Mouse (Mus musculus): ENCODE data around the gene Mgam. TPM values are rescaled to one million over a fixed set of nuclear protein-coding genes. Genes with fewer than 3 reads are reported as not detected.
"Not testable (repeated sequence)": the region's sequence is repeated elsewhere in the genome, so short reads cannot be mapped to it uniquely, and the experiment has no call there.

The Mgam gene
- polyA plus RNA-seq, 1 experiment from 2014 or later, result 0.17 TPM

- Histone ChIP-seq H3K9me3 (replicated peaks; ENCODE audit: control insufficient read depth, low read length) (no peaks in the 10 kb centered on the region), H3K9ac (ENCODE audit: low read length) (no peak overlapping the region), H3K4me1 (ENCODE audit: control insufficient read depth, insufficient read depth, low read length) (no peaks in the 10 kb centered on the region), H3K36me3 (ENCODE audit: control insufficient read depth, insufficient read depth, low read length) (no peaks in the 10 kb centered on the region), H3K27me3 (replicated peaks; ENCODE audit: control insufficient read depth, insufficient read depth, low read length) (no peaks in the 10 kb centered on the region), H3K4me2 (ENCODE audit: low read length) (no peak overlapping the region), H3K27ac (ENCODE audit: low read depth, low read length) (no peak overlapping the region), H3K4me3 (ENCODE audit: low read depth, low read length) (no peak overlapping the region)
- 10% methylated on average over 5 of the region's 5 CpGs for WGBS
- DNase-seq (ENCODE audit: low spot score), result peak; percentile 92
- ATAC-seq, result peak; percentile 85
These were observed 60.5 kb downstream of the Mgam start for GRCm38 (mm10) chr6:40689180-40689579.

GRCm38 (mm10) chr6:40692007-40692406, 63.4 kb downstream of the Mgam start:
- WGBS, result 66% methylated on average over 4 of the region's 4 CpGs
- H3K9ac ChIP-seq (ENCODE audit: low read length); H3K27ac ChIP-seq (ENCODE audit: low read depth, low read length); H3K4me2 ChIP-seq (ENCODE audit: low read length); DNase-seq (ENCODE audit: low spot score); H3K27me3 ChIP-seq (replicated peaks; ENCODE audit: control insufficient read depth, insufficient read depth, low read length); H3K4me1 ChIP-seq (ENCODE audit: control insufficient read depth, insufficient read depth, low read length); ATAC-seq; H3K4me3 ChIP-seq (ENCODE audit: low read depth, low read length); H3K36me3 ChIP-seq (ENCODE audit: control insufficient read depth, insufficient read depth, low read length); H3K9me3 ChIP-seq (replicated peaks; ENCODE audit: control insufficient read depth, low read length): not testable (repeated sequence)

- H3K27me3 ChIP-seq (replicated peaks; ENCODE audit: control insufficient read depth, insufficient read depth, low read length); H3K27ac ChIP-seq (ENCODE audit: low read depth, low read length); H3K4me1 ChIP-seq (ENCODE audit: control insufficient read depth, insufficient read depth, low read length); H3K4me2 ChIP-seq (ENCODE audit: low read length); H3K36me3 ChIP-seq (ENCODE audit: control insufficient read depth, insufficient read depth, low read length); DNase-seq (ENCODE audit: low spot score); H3K9ac ChIP-seq (ENCODE audit: low read length); ATAC-seq; H3K4me3 ChIP-seq (ENCODE audit: low read depth, low read length); H3K9me3 ChIP-seq (replicated peaks; ENCODE audit: control insufficient read depth, low read length): not testable (repeated sequence)
- WGBS, result 87% methylated on average over 5 of the region's 5 CpGs
These were observed 84.9 kb downstream of the Mgam start for GRCm38 (mm10) chr6:40713494-40713893.

GRCm38 (mm10) chr6:40715705-40716104, 87.1 kb downstream of the Mgam start:
- Histone ChIP-seq H3K27me3 (replicated peaks; ENCODE audit: control insufficient read depth, insufficient read depth, low read length) (no peaks in the 10 kb centered on the region), H3K36me3 (ENCODE audit: control insufficient read depth, insufficient read depth, low read length) (no peaks in the 10 kb centered on the region), H3K9ac (ENCODE audit: low read length) (no peak overlapping the region), H3K4me3 (ENCODE audit: low read depth, low read length) (no peak overlapping the region), H3K9me3 (replicated peaks; ENCODE audit: control insufficient read depth, low read length) (no peaks in the 10 kb centered on the region), H3K4me2 (ENCODE audit: low read length) (no peak overlapping the region), H3K27ac (ENCODE audit: low read depth, low read length) (no peak overlapping the region), H3K4me1 (ENCODE audit: control insufficient read depth, insufficient read depth, low read length) (no peaks in the 10 kb centered on the region)
- DNase-seq (ENCODE audit: low spot score) (no peak), ATAC-seq (no peak)
- WGBS, result 91% methylated on average over 1 of the region's 1 CpGs

GRCm38 (mm10) chr6:40728506-40728905, 99.9 kb downstream of the Mgam start:
- not testable (repeated sequence) for H3K27ac ChIP-seq (ENCODE audit: low read depth, low read length); H3K27me3 ChIP-seq (replicated peaks; ENCODE audit: control insufficient read depth, insufficient read depth, low read length); H3K4me2 ChIP-seq (ENCODE audit: low read length); H3K36me3 ChIP-seq (ENCODE audit: control insufficient read depth, insufficient read depth, low read length); DNase-seq (ENCODE audit: low spot score); H3K9me3 ChIP-seq (replicated peaks; ENCODE audit: control insufficient read depth, low read length); H3K9ac ChIP-seq (ENCODE audit: low read length); H3K4me3 ChIP-seq (ENCODE audit: low read depth, low read length); ATAC-seq; H3K4me1 ChIP-seq (ENCODE audit: control insufficient read depth, insufficient read depth, low read length)
- 88% methylated on average over 4 of the region's 4 CpGs for WGBS

GRCm38 (mm10) chr6:40739545-40739944, 110.9 kb downstream of the Mgam start:
- Histone ChIP-seq H3K9me3 (replicated peaks; ENCODE audit: control insufficient read depth, low read length) (no peaks in the 10 kb centered on the region), H3K36me3 (ENCODE audit: control insufficient read depth, insufficient read depth, low read length) (no peaks in the 10 kb centered on the region), H3K27me3 (replicated peaks; ENCODE audit: control insufficient read depth, insufficient read depth, low read length) (no peaks in the 10 kb centered on the region), H3K4me2 (ENCODE audit: low read length) (no peak overlapping the region), H3K9ac (ENCODE audit: low read length) (no peak overlapping the region), H3K4me1 (ENCODE audit: control insufficient read depth, insufficient read depth, low read length) (no peaks in the 10 kb centered on the region), H3K4me3 (ENCODE audit: low read depth, low read length) (no peak overlapping the region), H3K27ac (ENCODE audit: low read depth, low read length) (no peak overlapping the region)
- DNase-seq (ENCODE audit: low spot score) (no peak), ATAC-seq (no peak)
- WGBS, result 90% methylated on average over 3 of the region's 3 CpGs

GRCm38 (mm10) chr6:40749030-40749429, 120.4 kb downstream of the Mgam start:
- WGBS, result 89% methylated on average over 6 of the region's 6 CpGs
- DNase-seq (ENCODE audit: low spot score); H3K4me1 ChIP-seq (ENCODE audit: control insufficient read depth, insufficient read depth, low read length); H3K9ac ChIP-seq (ENCODE audit: low read length); ATAC-seq; H3K27ac ChIP-seq (ENCODE audit: low read depth, low read length); H3K36me3 ChIP-seq (ENCODE audit: control insufficient read depth, insufficient read depth, low read length); H3K9me3 ChIP-seq (replicated peaks; ENCODE audit: control insufficient read depth, low read length); H3K27me3 ChIP-seq (replicated peaks; ENCODE audit: control insufficient read depth, insufficient read depth, low read length); H3K4me2 ChIP-seq (ENCODE audit: low read length); H3K4me3 ChIP-seq (ENCODE audit: low read depth, low read length): not testable (repeated sequence)

GRCm38 (mm10) chr6:40755948-40756347, 127.3 kb downstream of the Mgam start:
- 91% methylated on average over 1 of the region's 1 CpGs for WGBS
- Histone ChIP-seq H3K27ac (ENCODE audit: low read depth, low read length) (no peak overlapping the region), H3K9ac (ENCODE audit: low read length) (no peak overlapping the region), H3K36me3 (ENCODE audit: control insufficient read depth, insufficient read depth, low read length) (no peaks in the 10 kb centered on the region), H3K4me2 (ENCODE audit: low read length) (no peak overlapping the region), H3K4me1 (ENCODE audit: control insufficient read depth, insufficient read depth, low read length) (no peaks in the 10 kb centered on the region), H3K27me3 (replicated peaks; ENCODE audit: control insufficient read depth, insufficient read depth, low read length) (no peaks in the 10 kb centered on the region), H3K9me3 (replicated peaks; ENCODE audit: control insufficient read depth, low read length) (no peaks in the 10 kb centered on the region), H3K4me3 (ENCODE audit: low read depth, low read length) (no peak overlapping the region)
- DNase-seq (ENCODE audit: low spot score) (no peak), ATAC-seq (no peak)

GRCm38 (mm10) chr6:40757346-40757745, 128.7 kb downstream of the Mgam start:
- not testable (repeated sequence) for H3K4me2 ChIP-seq (ENCODE audit: low read length); H3K27me3 ChIP-seq (replicated peaks; ENCODE audit: control insufficient read depth, insufficient read depth, low read length); H3K9me3 ChIP-seq (replicated peaks; ENCODE audit: control insufficient read depth, low read length); H3K4me3 ChIP-seq (ENCODE audit: low read depth, low read length); H3K9ac ChIP-seq (ENCODE audit: low read length); DNase-seq (ENCODE audit: low spot score); H3K36me3 ChIP-seq (ENCODE audit: control insufficient read depth, insufficient read depth, low read length); ATAC-seq; H3K27ac ChIP-seq (ENCODE audit: low read depth, low read length); H3K4me1 ChIP-seq (ENCODE audit: control insufficient read depth, insufficient read depth, low read length)
- WGBS, result 89% methylated on average over 2 of the region's 4 CpGs
